Mouse (Mus musculus): ENCODE measurements around the gene Nectin4. TPM values are rescaled to one million over a fixed set of nuclear protein-coding genes. Genes with fewer than 3 reads are reported as not detected.

Nectin4 gene
- polyA plus RNA-seq, 1 experiment from 2014 or later, result 0.60 TPM

- no peak overlapping the region for H3K27ac ChIP-seq (replicated peaks)
- H3K4me1 ChIP-seq, result peaks cover 38% of the 10 kb centered on the region
- no peaks in the 10 kb centered on the region for H3K27me3 ChIP-seq (ENCODE audit: low read depth, poor library complexity, severe bottlenecking)
- DNase-seq (ENCODE audit: low spot score), result no peak
- H3K9me3 ChIP-seq (replicated peaks), result peaks cover 7% of the 10 kb centered on the region
- 85% methylated on average over 9 of the region's 9 CpGs for WGBS
- peaks cover 59% of the 10 kb centered on the region for H3K36me3 ChIP-seq
- H3K4me3 ChIP-seq, result peak overlapping the region; percentile 94
Measured at GRCm38 (mm10) chr1:171343922-171344677, 25.8 kb upstream of the Nectin4 start.

GRCm38 (mm10) chr1:171344715-171345114 is 25.2 kb upstream of the Nectin4 start:
- H3K9me3 ChIP-seq (replicated peaks), result peaks cover 7% of the 10 kb centered on the region
- WGBS, result 82% methylated on average over 9 of the region's 9 CpGs
- H3K27me3 ChIP-seq (ENCODE audit: low read depth, poor library complexity, severe bottlenecking), result no peaks in the 10 kb centered on the region
- peaks cover 57% of the 10 kb centered on the region for H3K36me3 ChIP-seq
- H3K27ac ChIP-seq (replicated peaks), result no peak overlapping the region; the same call in 1 of the 2 replicates
- peak overlapping the region; percentile 94 for H3K4me3 ChIP-seq
- DNase-seq (ENCODE audit: low spot score), result no peak
- peaks cover 40% of the 10 kb centered on the region for H3K4me1 ChIP-seq

GRCm38 (mm10) chr1:171345225-171346094 is 24.4 kb upstream of the Nectin4 start, which contains the start of the genes Nit1 and Pfdn2:
TSS of gene Nit1 (minus strand) at chr1:171345646.
TSS of gene Pfdn2 (plus strand) at chr1:171345670.
- Histone ChIP-seq H3K9me3 (replicated peaks) (peaks cover 7% of the 10 kb centered on the region), H3K4me3 (peak within 1 kb of the TSS; percentile 94), H3K27me3 (ENCODE audit: low read depth, poor library complexity, severe bottlenecking) (no peaks in the 10 kb centered on the region), H3K27ac (replicated peaks) (peak within 1 kb of the TSS; percentile 90), H3K36me3 (peaks cover 49% of the 10 kb centered on the region), H3K4me1 (peaks cover 40% of the 10 kb centered on the region)
- peak; percentile 95 for DNase-seq (ENCODE audit: low spot score)
- WGBS, result 2% methylated on average over 53 of the region's 53 CpGs

GRCm38 (mm10) chr1:171346095-171346450 is 23.8 kb upstream of the Nectin4 start:
- Histone ChIP-seq H3K27ac (replicated peaks) (peak overlapping the region; percentile 90), H3K4me1 (peaks cover 40% of the 10 kb centered on the region), H3K9me3 (replicated peaks) (peaks cover 7% of the 10 kb centered on the region), H3K4me3 (peak overlapping the region; percentile 94), H3K36me3 (peaks cover 43% of the 10 kb centered on the region), H3K27me3 (ENCODE audit: low read depth, poor library complexity, severe bottlenecking) (no peaks in the 10 kb centered on the region)
- no peak for DNase-seq (ENCODE audit: low spot score)
- WGBS, result under 1% methylated on average over 14 of the region's 14 CpGs

GRCm38 (mm10) chr1:171348665-171349064 is 21.2 kb upstream of the Nectin4 start:
- 94% methylated on average over 3 of the region's 3 CpGs for whole genome bisulfite sequencing
- H3K9me3 ChIP-seq (replicated peaks), result peaks cover 7% of the 10 kb centered on the region
- peaks cover 40% of the 10 kb centered on the region for H3K4me1 ChIP-seq
- H3K27me3 ChIP-seq (ENCODE audit: low read depth, poor library complexity, severe bottlenecking), result no peaks in the 10 kb centered on the region
- DNase-seq (ENCODE audit: low spot score), result no peak
- H3K36me3 ChIP-seq, result peaks cover 17% of the 10 kb centered on the region
- no peak overlapping the region for H3K4me3 ChIP-seq
- no peak overlapping the region for H3K27ac ChIP-seq (replicated peaks)

GRCm38 (mm10) chr1:171349210-171349609 is 20.7 kb upstream of the Nectin4 start:
- WGBS, result 92% methylated on average over 2 of the region's 2 CpGs
- no peak overlapping the region for H3K27ac ChIP-seq (replicated peaks)
- H3K9me3 ChIP-seq (replicated peaks), result peaks cover 7% of the 10 kb centered on the region
- no peaks in the 10 kb centered on the region for H3K27me3 ChIP-seq (ENCODE audit: low read depth, poor library complexity, severe bottlenecking)
- H3K4me3 ChIP-seq, result no peak overlapping the region
- peaks cover 17% of the 10 kb centered on the region for H3K36me3 ChIP-seq
- H3K4me1 ChIP-seq, result peaks cover 37% of the 10 kb centered on the region
- no peak for DNase-seq (ENCODE audit: low spot score)

- DNase-seq (ENCODE audit: low spot score), result no peak
- Histone ChIP-seq H3K4me1 (peaks cover 13% of the 10 kb centered on the region), H3K36me3 (peaks cover 32% of the 10 kb centered on the region), H3K27me3 (ENCODE audit: low read depth, poor library complexity, severe bottlenecking) (no peaks in the 10 kb centered on the region), H3K9me3 (replicated peaks) (no peaks in the 10 kb centered on the region; the same call in 1 of the 2 replicates), H3K27ac (replicated peaks) (no peak overlapping the region), H3K4me3 (no peak overlapping the region)
- WGBS, result 73% methylated on average over 5 of the region's 5 CpGs
Measured at GRCm38 (mm10) chr1:171355812-171356340, 14.0 kb upstream of the Nectin4 start.

- 91% methylated on average over 2 of the region's 2 CpGs for WGBS
- no peaks in the 10 kb centered on the region for H3K27me3 ChIP-seq (ENCODE audit: low read depth, poor library complexity, severe bottlenecking)
- H3K36me3 ChIP-seq, result peaks cover 32% of the 10 kb centered on the region
Measured at GRCm38 (mm10) chr1:171356814-171357213, 13.1 kb upstream of the Nectin4 start.

GRCm38 (mm10) chr1:171358421-171358820 is 11.5 kb upstream of the Nectin4 start:
- Histone ChIP-seq H3K9me3 (replicated peaks) (no peaks in the 10 kb centered on the region; the same call in 1 of the 2 replicates), H3K27ac (replicated peaks) (no peak overlapping the region), H3K36me3 (peaks cover 32% of the 10 kb centered on the region), H3K4me3 (no peak overlapping the region), H3K4me1 (peaks cover 21% of the 10 kb centered on the region), H3K27me3 (ENCODE audit: low read depth, poor library complexity, severe bottlenecking) (no peaks in the 10 kb centered on the region)
- 87% methylated on average over 4 of the region's 4 CpGs for WGBS
- DNase-seq (ENCODE audit: low spot score), result no peak

More at GRCm38 (mm10) chr1:171356814-171357213, 13.1 kb upstream of the Nectin4 start:
- Histone ChIP-seq H3K4me3 (no peak overlapping the region), H3K4me1 (peaks cover 20% of the 10 kb centered on the region), H3K9me3 (replicated peaks) (no peaks in the 10 kb centered on the region; the same call in 1 of the 2 replicates), H3K27ac (replicated peaks) (no peak overlapping the region)
- DNase-seq (ENCODE audit: low spot score), result no peak

GRCm38 (mm10) chr1:171360253-171360652 is 9.6 kb upstream of the Nectin4 start:
- H3K4me1 ChIP-seq, result peaks cover 21% of the 10 kb centered on the region

GRCm38 (mm10) chr1:171360656-171361055 is 9.2 kb upstream of the Nectin4 start, which contains the start of gene Klhdc9:
TSS of gene Klhdc9 (minus strand) at chr1:171360798.
- peak; percentile 95 for DNase-seq (ENCODE audit: low spot score)
- Histone ChIP-seq H3K4me3 (peak within 1 kb of the TSS; percentile 65), H3K9me3 (replicated peaks) (no peaks in the 10 kb centered on the region; the same call in 1 of the 2 replicates), H3K27me3 (ENCODE audit: low read depth, poor library complexity, severe bottlenecking) (no peaks in the 10 kb centered on the region), H3K4me1 (peaks cover 21% of the 10 kb centered on the region), H3K36me3 (peaks cover 28% of the 10 kb centered on the region), H3K27ac (replicated peaks) (peak within 1 kb of the TSS; percentile 83)
- WGBS, result under 1% methylated on average over 21 of the region's 21 CpGs

More at GRCm38 (mm10) chr1:171360253-171360652, 9.6 kb upstream of the Nectin4 start:
- no peak for DNase-seq (ENCODE audit: low spot score)
- peak overlapping the region; percentile 65 for H3K4me3 ChIP-seq
- peaks cover 28% of the 10 kb centered on the region for H3K36me3 ChIP-seq
- no peaks in the 10 kb centered on the region; the same call in 1 of the 2 replicates for H3K9me3 ChIP-seq (replicated peaks)
- no peaks in the 10 kb centered on the region for H3K27me3 ChIP-seq (ENCODE audit: low read depth, poor library complexity, severe bottlenecking)
- H3K27ac ChIP-seq (replicated peaks), result peak overlapping the region; percentile 83
- WGBS, result 7% methylated on average over 26 of the region's 26 CpGs
